Mouse (Mus musculus) testis, postnatal 14 days (tissue): ENCODE measurements around the gene Zfhx2.

Experiments used
- DNase-seq: peaks from one replicate; pipeline ENCODE4 v3.0.0; 2021; ENCODE audit warnings: low spot score

Zfhx2 gene

GRCm38 (mm10) chr14:55105836-55106809, 14.0 kb upstream of the Zfhx2 start, which contains the start of gene Ap1g2:
Gene Ap1g2 (minus strand): TSS chr14:55106593.
- peak; percentile 63 for DNase-seq

GRCm38 (mm10) chr14:55105386-55105785, 13.3 kb upstream of the Zfhx2 start:
- DNase-seq, result no peak

- no peak for DNase-seq
These were observed 12.2 kb upstream of the Zfhx2 start for GRCm38 (mm10) chr14:55104365-55104764.

DNA sequence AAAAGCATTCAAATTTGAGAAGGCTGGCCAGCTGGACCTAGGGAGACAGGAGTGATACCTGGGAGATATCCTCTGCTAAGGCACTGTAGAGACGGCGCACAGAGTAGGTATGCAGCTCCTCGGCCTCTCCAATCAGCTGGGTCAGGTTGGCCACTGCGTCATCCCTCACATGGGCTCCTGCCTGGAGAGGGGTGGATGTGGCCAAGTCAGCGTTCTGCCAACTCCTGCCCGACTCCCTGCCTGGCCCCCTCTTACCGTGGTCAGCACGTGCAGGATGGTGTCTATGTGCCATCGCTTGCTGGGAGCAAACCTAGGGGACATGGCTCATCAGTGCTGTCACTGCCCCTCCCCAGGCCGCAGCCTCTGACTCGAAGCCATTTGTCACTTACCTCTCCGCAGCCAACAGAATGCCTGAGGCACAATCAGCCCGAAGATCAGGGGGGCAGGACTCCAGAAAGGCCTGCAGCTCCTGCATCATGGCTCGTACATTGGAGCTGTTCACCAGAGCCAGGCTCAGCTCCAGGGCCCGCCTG, 10.2 kb upstream of the Zfhx2 start:
- no peak for DNase-seq

DNA sequence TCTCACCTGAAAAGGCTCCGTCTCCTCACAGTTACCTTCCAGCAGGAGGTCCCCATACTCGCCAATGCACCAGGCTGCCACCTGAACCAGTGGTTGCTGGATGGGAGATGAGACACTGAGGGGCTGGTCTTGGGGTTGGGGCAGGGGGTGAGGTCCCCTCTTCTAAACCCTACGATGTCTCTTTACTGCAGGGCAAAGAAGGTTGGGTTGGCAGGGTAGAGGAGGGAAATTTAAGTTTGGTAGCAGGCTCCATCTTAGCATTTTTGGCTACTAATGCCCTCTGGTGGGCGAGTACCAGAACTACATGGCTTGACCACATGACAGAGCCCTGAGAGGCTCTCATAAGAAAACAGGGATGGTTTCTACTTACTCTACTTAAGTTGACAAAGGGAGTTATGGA, 9.5 kb upstream of the Zfhx2 start:
- DNase-seq, result no peak

DNA sequence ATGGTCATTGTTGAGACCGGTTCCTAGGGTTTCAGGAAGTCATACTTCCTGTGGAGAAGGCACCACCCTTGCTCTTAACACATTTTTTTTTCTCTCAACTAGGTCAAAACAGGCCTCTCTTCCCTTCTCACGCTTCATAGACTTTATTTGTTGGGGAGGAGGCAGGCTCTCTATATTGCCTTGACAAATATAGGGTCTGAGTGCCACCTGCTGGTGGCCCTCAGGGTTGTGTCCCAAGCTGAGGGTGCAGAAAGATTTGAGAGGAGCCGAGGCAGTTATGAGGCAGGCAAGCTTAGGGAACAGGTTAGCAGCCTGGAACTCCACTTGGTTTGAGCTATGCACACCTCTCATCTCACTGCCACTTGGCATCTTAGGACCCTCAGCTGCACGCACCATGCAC, 5.9 kb upstream of the Zfhx2 start:
- DNase-seq, result no peak

DNA sequence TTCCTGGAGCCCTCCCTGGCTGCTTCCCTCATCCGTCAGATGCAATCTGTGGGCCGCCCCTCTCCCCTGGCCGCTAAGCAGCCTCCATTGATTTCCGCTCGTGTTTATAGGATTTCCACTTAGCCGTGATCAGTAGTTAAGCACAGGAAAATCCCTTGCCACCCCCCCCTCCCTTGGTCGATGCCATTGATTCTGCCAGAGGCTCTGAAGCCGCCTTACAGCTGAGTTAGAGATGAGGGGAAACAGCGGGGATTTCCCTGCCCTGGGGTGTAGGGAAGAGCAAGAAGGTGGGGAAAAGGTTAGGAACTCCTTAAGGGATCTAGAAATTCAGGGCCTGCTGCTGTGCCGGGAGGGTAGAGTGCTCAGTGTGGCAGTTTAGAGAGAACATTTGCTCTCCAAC, 5.5 kb upstream of the Zfhx2 start:
- DNase-seq, result no peak

DNA sequence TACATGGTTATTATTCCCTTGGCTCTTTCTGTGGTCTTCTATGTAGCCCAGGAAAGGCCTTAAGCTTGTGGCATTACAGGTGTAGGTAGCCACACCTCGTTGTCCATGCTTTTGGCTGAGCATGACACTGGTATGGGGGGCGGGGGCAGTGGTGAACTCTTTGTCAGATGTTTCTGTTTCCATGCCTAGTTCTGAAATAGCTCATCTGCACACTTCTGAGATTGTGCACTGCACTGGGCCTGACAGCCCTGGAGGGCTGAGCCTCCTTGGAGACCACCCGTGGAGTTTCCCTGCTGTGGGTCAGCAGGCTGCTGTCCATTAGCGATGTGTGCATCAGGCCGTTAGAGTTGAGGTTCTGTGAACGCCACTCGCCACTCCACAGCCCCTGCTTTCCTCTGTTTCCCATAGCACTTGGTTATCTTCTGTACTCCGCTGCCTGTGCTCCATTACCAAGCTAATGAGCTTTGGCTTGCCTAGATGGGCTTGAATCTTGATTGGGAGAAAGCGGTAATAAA, 4.5 kb upstream of the Zfhx2 start:
- no peak for DNase-seq

- DNase-seq, result no peak
These were observed 3.5 kb upstream of the Zfhx2 start for GRCm38 (mm10) chr14:55095671-55096070.

DNA sequence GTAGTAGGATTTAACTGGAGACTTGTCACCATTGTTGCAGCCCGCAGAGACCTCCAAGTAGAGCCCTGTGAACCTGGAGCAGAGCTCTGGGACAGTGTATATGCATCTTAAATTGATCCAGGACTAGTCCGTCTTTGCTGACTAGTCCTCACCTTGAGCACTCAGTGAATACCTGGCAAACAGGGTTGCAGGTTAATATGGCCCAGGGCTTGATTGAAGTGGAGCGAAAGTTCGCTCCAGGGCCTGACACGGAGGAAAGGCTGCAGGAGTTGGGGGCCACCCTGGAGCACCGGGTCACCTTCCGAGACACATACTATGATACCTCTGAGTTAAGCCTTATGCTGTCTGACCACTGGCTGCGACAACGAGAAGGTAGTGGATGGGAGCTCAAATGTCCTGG, 3.1 kb upstream of the Zfhx2 start:
- DNase-seq, result no peak

GRCm38 (mm10) chr14:55094704-55095231, 2.6 kb upstream of the Zfhx2 start, which contains the start of gene Thtpa:
Gene Thtpa (plus strand): TSS chr14:55094784.
- peak; percentile 83 for DNase-seq

DNA sequence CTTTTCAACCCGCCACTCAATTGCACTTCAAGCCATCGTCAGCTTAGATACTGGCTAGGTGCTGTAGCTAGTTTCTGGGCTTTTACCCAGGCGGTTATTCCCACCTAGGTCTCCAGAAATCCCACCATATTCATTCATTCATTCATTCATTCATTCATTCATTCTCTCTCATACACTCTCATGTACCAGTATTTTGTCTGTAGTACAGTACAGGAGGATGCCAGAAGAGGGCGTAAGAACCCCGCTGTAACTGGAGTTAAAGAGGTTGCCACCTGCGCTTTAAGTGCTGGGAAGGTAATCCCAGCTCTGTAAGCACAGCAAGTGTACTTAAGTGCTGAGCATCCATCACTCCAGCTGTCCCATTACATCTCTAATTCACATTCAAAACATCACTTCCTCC, 1.8 kb upstream of the Zfhx2 start:
- DNase-seq, result no peak

DNA sequence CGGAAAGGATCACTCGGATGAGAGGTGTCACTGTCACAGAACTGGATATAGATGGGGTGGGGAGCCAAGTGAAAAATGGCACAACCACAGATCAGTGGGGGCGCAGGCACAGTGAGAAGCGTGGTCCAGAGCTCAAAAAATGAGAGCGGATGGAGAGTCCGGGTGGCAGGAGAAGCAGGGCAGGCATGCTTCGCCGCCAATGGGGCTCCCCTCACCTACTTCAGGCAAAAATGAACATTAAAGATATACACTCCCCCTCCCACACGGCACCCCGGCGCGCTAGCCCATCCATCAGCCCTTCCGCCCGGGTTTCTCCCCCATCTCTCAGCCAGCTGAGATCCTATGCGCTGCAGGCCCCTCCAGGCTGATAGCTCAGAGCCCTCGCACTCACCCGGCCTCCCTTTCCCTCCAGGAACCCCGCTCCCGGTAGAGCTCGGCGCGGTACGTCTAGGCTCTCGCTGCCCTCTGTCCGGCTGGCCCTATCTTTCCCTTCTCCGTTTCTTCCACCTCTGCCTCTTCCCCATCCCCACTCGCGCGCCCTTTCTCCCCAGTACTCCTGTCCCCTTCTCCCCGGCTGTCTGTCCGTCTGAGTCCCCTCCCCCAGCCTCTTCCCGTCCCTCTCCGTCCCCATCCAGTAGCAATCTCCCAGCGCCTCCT, 787 bp downstream of the Zfhx2 start:
- DNase-seq, result no peak

DNA sequence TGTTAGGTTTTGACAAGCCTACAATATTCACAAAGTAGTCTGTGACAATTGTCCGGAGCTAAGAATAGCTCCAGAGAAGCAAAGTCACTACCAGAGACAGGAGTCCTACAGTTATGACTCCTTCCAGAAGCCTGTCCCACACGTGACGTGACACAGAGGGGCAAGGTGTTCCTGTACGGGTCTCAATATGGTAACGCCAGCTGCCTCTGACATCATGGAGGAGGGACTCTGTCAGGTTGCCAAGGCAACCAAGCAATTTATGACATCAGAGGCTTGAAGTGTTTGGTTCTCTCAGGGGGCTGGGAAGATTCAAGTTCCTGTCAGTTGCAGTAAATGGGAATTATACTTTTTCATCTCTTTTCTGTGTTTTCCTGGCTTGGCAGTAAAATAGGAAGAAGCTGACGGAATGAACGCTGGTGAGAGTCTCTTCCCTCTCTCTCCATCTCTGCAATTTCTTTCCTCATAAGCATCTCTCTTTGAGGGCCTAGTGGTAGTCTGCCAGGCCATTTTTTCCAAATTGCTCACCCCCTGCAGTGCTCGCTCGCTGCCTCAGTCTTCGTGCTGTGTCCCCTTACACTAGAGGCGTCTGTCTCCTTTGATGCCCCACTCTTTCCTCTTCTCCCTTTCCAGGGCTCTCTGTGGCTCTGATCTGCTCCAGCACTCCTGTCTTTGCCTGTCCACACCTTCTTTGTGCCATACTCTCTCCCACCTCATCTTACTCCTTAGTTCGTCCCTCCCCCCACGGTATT, 2.8 kb downstream of the Zfhx2 start:
- DNase-seq, result no peak

DNA sequence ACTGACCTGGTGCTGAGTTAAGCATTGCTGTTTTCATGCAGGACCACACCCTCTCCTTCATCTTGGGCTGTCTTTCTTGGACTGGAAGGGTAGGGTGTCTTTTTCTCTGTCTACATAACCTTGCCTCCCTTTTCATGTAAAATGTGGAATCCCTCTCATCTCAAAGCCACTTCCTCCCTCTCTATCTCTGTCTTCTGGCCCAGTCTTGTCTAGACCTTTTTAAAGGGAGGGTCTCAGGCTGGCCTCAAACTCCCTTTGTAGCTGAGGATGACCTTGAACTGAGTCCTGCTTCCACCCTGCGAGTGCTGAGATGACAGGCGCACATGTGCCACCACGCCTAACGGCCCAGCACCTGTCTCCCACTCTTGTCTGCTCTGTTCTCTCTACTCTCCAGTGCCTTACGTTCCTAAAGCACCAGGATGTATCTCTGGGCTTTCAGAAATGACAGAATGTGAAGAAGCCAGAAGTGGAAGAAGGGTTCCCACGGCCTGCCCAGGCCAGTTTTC, 6.1 kb downstream of the Zfhx2 start:
- no peak for DNase-seq

GRCm38 (mm10) chr14:55085324-55086008, 6.7 kb downstream of the Zfhx2 start:
- no peak for DNase-seq

DNA sequence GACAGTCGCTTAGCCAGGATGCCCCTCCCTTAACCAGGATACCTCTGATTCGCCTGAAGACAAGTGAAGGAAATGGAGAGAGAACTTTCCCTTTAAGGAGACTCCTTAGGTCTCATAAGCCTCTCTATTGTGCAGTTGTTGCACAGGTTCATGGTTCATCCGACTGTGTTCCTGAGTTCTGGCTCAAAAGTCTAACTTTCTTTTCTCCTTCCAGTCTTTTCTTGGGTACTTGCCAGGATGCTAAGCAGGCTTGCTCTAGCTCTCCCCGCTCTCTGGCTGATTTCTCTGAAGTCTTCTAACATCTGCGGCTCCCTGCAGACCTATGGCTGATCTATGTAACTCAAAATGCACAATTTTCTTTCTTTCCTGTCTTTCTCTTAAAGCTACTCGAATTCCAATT, 8.6 kb downstream of the Zfhx2 start:
- DNase-seq, result no peak

DNA sequence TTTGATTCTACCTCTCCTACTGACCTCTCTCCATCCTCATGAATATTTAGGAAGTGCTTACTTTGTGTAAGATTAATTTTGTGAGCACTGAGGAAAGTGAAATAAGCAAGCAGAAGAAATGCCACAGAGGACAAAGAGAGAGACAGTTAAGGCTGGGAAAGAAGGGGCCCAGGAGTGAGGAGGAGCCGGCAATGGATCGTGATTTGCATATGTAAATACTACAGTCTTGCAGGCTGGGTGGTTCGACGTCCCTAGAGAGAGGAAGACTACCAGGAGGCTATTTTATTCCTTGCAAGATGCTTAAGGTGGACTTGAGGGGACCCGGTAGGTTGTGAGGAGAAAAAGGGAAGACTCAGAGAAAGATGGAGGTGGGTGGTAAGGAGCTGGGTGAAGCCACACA, 11.0 kb downstream of the Zfhx2 start:
- DNase-seq, result no peak

- no peak for DNase-seq
These were observed 12.7 kb downstream of the Zfhx2 start for GRCm38 (mm10) chr14:55079214-55079970.

GRCm38 (mm10) chr14:55078366-55078989, 13.6 kb downstream of the Zfhx2 start:
- DNase-seq, result no peak
